8 mouse cellular contexts compared by ENCODE assay signal in the genomic region with DNA sequence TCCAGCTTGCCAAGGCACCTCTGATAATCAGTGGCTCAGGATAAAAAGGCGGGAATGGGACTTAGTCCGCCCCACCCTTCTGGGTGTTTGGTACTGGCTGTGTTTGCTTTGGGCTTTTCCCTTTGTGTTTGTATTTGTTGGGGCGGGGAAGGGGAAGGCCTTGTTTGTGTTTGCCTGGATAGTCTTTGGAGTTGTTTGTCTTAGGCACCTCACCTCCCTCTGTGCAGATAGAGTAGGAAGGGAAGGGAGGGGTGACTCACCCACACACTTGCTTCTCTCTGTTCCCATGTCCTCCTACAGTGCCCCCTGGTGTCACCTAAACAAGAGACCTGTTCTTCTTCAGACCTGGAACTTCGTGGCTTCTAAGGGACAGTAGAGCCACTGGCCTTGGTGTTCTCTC. TPM values are rescaled to one million over a fixed set of nuclear protein-coding genes. Genes with fewer than 3 reads are reported as not detected.
DNase-seq lines count a peak whose midpoint lies in the region; ATAC-seq and TF ChIP-seq lines count a peak whose summit lies in the region.

No protein-coding gene starts in this region.

- peak in 1 of 2 experiments; percentile 72; a peak in 2 of 4 replicates for TF ChIP-seq CTCF in CH12.LX (conservative IDR thresholded peaks at IDR 0.05 in 1 of 2, IDR thresholded peaks at IDR 0.05 in 1 of 2; ENCODE audit: low read depth in 2 of 2, low read length in 2 of 2)

- H3K36me3 ChIP-seq in heart, embryonic 12.5 days, result no peaks in the 10 kb centered on the region
- peaks cover 0 to 3% of the 10 kb centered on the region in 2 experiments for H3K36me3 ChIP-seq in CH12.LX (replicated peaks in 1 of 2; ENCODE audit: control insufficient read depth in 1 of 2, insufficient read depth in 1 of 2, low read length in 1 of 2)
- H3K36me3 ChIP-seq in hindbrain, embryonic 16.5 days (ENCODE audit: control insufficient read depth, insufficient read depth, low read length), result no peaks in the 10 kb centered on the region

- H3K27ac ChIP-seq in heart, embryonic 12.5 days (ENCODE audit: poor library complexity, severe bottlenecking), result no peak overlapping the region
- H3K27ac ChIP-seq in CH12.LX (ENCODE audit: insufficient read depth, low read depth), result no peak overlapping the region
- H3K27ac ChIP-seq in hindbrain, embryonic 16.5 days (ENCODE audit: low read depth, low read length), result no peak overlapping the region

- H3K9ac ChIP-seq in heart, embryonic 12.5 days, result no peak overlapping the region
- no peak overlapping the region for H3K9ac ChIP-seq in CH12.LX (ENCODE audit: insufficient read depth, low read depth)
- no peak overlapping the region for H3K9ac ChIP-seq in hindbrain, embryonic 16.5 days (ENCODE audit: low read depth, low read length)

- H3K4me3 ChIP-seq in heart, embryonic 12.5 days, result no peak overlapping the region
- no peak overlapping the region for H3K4me3 ChIP-seq in CH12.LX (replicated peaks in 1 of 3; ENCODE audit: low read depth in 2 of 3, low read length in 2 of 3, poor library complexity in 1 of 3)
- H3K4me3 ChIP-seq in hindbrain, embryonic 16.5 days (ENCODE audit: low read length), result no peak overlapping the region

- 37% methylated on average over 4 of the region's 4 CpGs for WGBS in heart, embryonic 12.5 days
- 44% methylated on average over 4 of the region's 4 CpGs for WGBS in hindbrain, embryonic 16.5 days

- in situ Hi-C loops in CH12.LX (cut with MboI; ENCODE audit: low pct_ligation_motif_present, low pct_unique_long_range_greater_than_20kb, low sequenced_read_pairs), result no loop called here

- H3K79me2 ChIP-seq in CH12.LX (replicated peaks; ENCODE audit: control insufficient read depth, extremely low read depth, insufficient read depth, poor library complexity, severe bottlenecking), result no peaks in the 10 kb centered on the region

- TF ChIP-seq RAD21 in CH12.LX (IDR thresholded peaks at IDR 0.05; ENCODE audit: low read depth, low read length), result peak; percentile 56

- DNase-seq in heart, adult 18-20 months, result peak; percentile 33 to 35
- DNase-seq in CH12.LX (ENCODE audit: extremely low read depth), result peak; percentile 59
- DNase-seq in embryo, embryonic 11 days, result peak; percentile 28
- peak; percentile 59 to 84 for DNase-seq in lung, adult 18-20 months
- peak; percentile 19 to 22 for DNase-seq in thymus, postnatal 36 days
- no peak for DNase-seq in ovary, postnatal 10 days (ENCODE audit: low spot score)

- no peak overlapping the region for H3K4me2 ChIP-seq in heart, embryonic 12.5 days
- no peak overlapping the region for H3K4me2 ChIP-seq in CH12.LX (ENCODE audit: insufficient read depth, low read depth, poor library complexity, severe bottlenecking)
- H3K4me2 ChIP-seq in hindbrain, embryonic 16.5 days (ENCODE audit: low read length), result no peak overlapping the region

- H3K4me1 ChIP-seq in heart, embryonic 12.5 days (replicated peaks), result peaks cover 6% of the 10 kb centered on the region
- H3K4me1 ChIP-seq in CH12.LX (ENCODE audit: control insufficient read depth in 1 of 2, insufficient read depth in 2 of 2), result peaks cover 9 to 18% of the 10 kb centered on the region in 2 experiments
- H3K4me1 ChIP-seq in hindbrain, embryonic 16.5 days (ENCODE audit: control insufficient read depth, insufficient read depth, low read depth, low read length), result peaks cover 9% of the 10 kb centered on the region

- dilution Hi-C loops in CH12.LX (cut with MboI; ENCODE audit: extremely low pct_ligation_motif_present, extremely low pct_unique_long_range_greater_than_20kb, low sequenced_read_pairs), result no loop called here

- TF ChIP-seq EP300 in CH12.LX (IDR thresholded peaks at IDR 0.05; ENCODE audit: low read length), result no peak

- peaks cover 10% of the 10 kb centered on the region; the same call in 1 of the 2 replicates for H3K27me3 ChIP-seq in heart, embryonic 12.5 days (replicated peaks)
- H3K27me3 ChIP-seq in CH12.LX (replicated peaks), result no peaks in the 10 kb centered on the region
- no peaks in the 10 kb centered on the region for H3K27me3 ChIP-seq in hindbrain, embryonic 16.5 days (replicated peaks; ENCODE audit: control insufficient read depth, insufficient read depth, low read length)

- H3K9me3 ChIP-seq in heart, embryonic 12.5 days (replicated peaks), result no peaks in the 10 kb centered on the region
- H3K9me3 ChIP-seq in CH12.LX (replicated peaks; ENCODE audit: low read length), result no peaks in the 10 kb centered on the region
- H3K9me3 ChIP-seq in hindbrain, embryonic 16.5 days (ENCODE audit: control insufficient read depth, low read length), result no peaks in the 10 kb centered on the region

- no peak for TF ChIP-seq POLR2A in CH12.LX (IDR thresholded peaks at IDR 0.05; ENCODE audit: low read depth, low read length)

- ATAC-seq in heart, embryonic 12.5 days (ENCODE audit: insufficient number of reproducible peaks, low FRiP score), result no peak
- ATAC-seq in hindbrain, embryonic 16.5 days, result no peak

TF ChIP-seq in CH12.LX, 34 proteins besides CTCF, POLR2A, EP300 and RAD21:
- TF ChIP-seq CHD2 (IDR thresholded peaks at IDR 0.05; ENCODE audit: low read length), result no peak
- peak; percentile 80 for TF ChIP-seq SMC3 (IDR thresholded peaks at IDR 0.05; ENCODE audit: low read depth, low read length)
- no peak for TF ChIP-seq ELF1 (IDR thresholded peaks at IDR 0.05; ENCODE audit: low read depth, low read length)
- no peak for TF ChIP-seq ZMIZ1 (IDR thresholded peaks at IDR 0.05; ENCODE audit: low read depth, low read length)
- TF ChIP-seq SIN3A (IDR thresholded peaks at IDR 0.05; ENCODE audit: low read length), result no peak
- TF ChIP-seq JUND (conservative IDR thresholded peaks at IDR 0.05; ENCODE audit: low read depth, low read length), result no peak
- no peak for TF ChIP-seq MEF2A (IDR thresholded peaks at IDR 0.05; ENCODE audit: borderline replicate concordance, low read depth, low read length)
- TF ChIP-seq ZNF384 (IDR thresholded peaks at IDR 0.05; ENCODE audit: low read depth, low read length), result no peak
- 0 out of 2 replicates have a peak, but pooled peaks have one; percentile 20 for TF ChIP-seq NELFE (IDR thresholded peaks at IDR 0.05; ENCODE audit: low read depth, low read length)
- no peak for TF ChIP-seq POLR2AphosphoS2 (IDR thresholded peaks at IDR 0.05; ENCODE audit: low read depth, low read length)
- TF ChIP-seq ZC3H11A (IDR thresholded peaks at IDR 0.05; ENCODE audit: low read depth, low read length), result no peak
- TF ChIP-seq ZKSCAN1 (IDR thresholded peaks at IDR 0.05; ENCODE audit: borderline replicate concordance, low read depth, low read length), result no peak
- TF ChIP-seq NRF1 (IDR thresholded peaks at IDR 0.05; ENCODE audit: low read depth, low read length), result no peak
- no peak for TF ChIP-seq USF2 (conservative IDR thresholded peaks at IDR 0.05; ENCODE audit: low read depth, low read length)
- TF ChIP-seq UBTF (IDR thresholded peaks at IDR 0.05; ENCODE audit: low read depth, low read length), result no peak
- no peak for TF ChIP-seq MYC (IDR thresholded peaks at IDR 0.05; ENCODE audit: low read depth, low read length)

RNA-seq across cellular contexts. Expression of a gene that starts 35.1 kb away (rescaled TPM):
- total RNA-seq in heart, adult 18-20 months (2021), result 1 to 10 TPM in 1 of 2 experiments, under 1 TPM in 1; 0.79 to 1.3 TPM
- polyA plus RNA-seq in heart, embryonic 12.5 days (2016; fragmentation: Nextera tagmentation; extraction: Ambion mirVana), result 3.9 and 4.6 TPM in 2 replicates
- 2.0 TPM in 2 replicates for total RNA-seq in CH12.LX (2012; rRNA removed)
- total RNA-seq in CH12.LX (2014; rRNA removed), result 1.9 and 2.0 TPM in 2 replicates
- 0.61 and 1.1 TPM in 2 replicates for polyA plus RNA-seq in CH12.LX (2012; ENCODE audit: insufficient read length, low read depth)
- polyA plus RNA-seq in hindbrain, embryonic 16.5 days (2015; fragmentation: Nextera tagmentation; extraction: Ambion mirVana), result 4.8 and 5.6 TPM in 2 replicates
